Comparison of ENCODE assay signal across 9 mouse cellular contexts in genomic region chr10:111335517-111336352, GRCm38 (mm10). TPM values are rescaled to one million over a fixed set of nuclear protein-coding genes. Genes with fewer than 3 reads are reported as not detected.
DNase-seq lines count a peak whose midpoint lies in the region; ATAC-seq lines count a peak whose summit lies in the region.
"Had no signal": no experiment of that assay in that cellular context is flagged by ENCODE, and none has a peak within 500 bp of the region (broad histone marks: within the 10 kb centered on the region; RNA-seq: fewer than 3 reads in every experiment).

No protein-coding gene starts in this region.

- peak overlapping the region; percentile 30 for H3K4me3 ChIP-seq in heart, embryonic 16.5 days (ENCODE audit: low read length)
- H3K4me3 ChIP-seq in limb, embryonic 12.5 days (replicated peaks), result peak overlapping the region; percentile 22
- H3K4me3 ChIP-seq in midbrain, embryonic 15.5 days, result no peak overlapping the region

- no peak overlapping the region for H3K27ac ChIP-seq in heart, embryonic 16.5 days (ENCODE audit: low read length)
- no peak overlapping the region for H3K27ac ChIP-seq in limb, embryonic 12.5 days
- H3K27ac ChIP-seq in midbrain, embryonic 15.5 days, result no peak overlapping the region

- 17% methylated on average over 29 of the region's 29 CpGs for WGBS in heart, embryonic 16.5 days
- 16% methylated on average over 29 of the region's 29 CpGs for WGBS in limb, embryonic 12.5 days
- 23% methylated on average over 29 of the region's 29 CpGs for WGBS in midbrain, embryonic 15.5 days

- ATAC-seq in heart, embryonic 16.5 days (replicated peaks; ENCODE audit: extremely low read depth, insufficient read depth, low FRiP score), result no peak
- 0 out of 2 replicates have a peak, but pooled peaks have one; percentile 72 for ATAC-seq in limb, embryonic 12.5 days (ENCODE audit: insufficient number of reproducible peaks, insufficient read depth, low FRiP score, low TSS enrichment, low read depth)
- peak; percentile 88 for ATAC-seq in midbrain, embryonic 15.5 days (replicated peaks)
- ATAC-seq: Patski had no signal

- DNase-seq in thymus, postnatal 0 days (ENCODE audit: low spot score), result peak; percentile 4
- DNase-seq in thymus, postnatal 10 days (ENCODE audit: low spot score in 2 of 2), result no peak
- no peak for DNase-seq in ovary, postnatal 10 days (ENCODE audit: low spot score)
- no peak for DNase-seq in frontal cortex, postnatal 14 days (ENCODE audit: low spot score in 2 of 2)
- no peak for DNase-seq in urinary bladder, postnatal 25 days (ENCODE audit: low spot score)

- H3K4me2 ChIP-seq in heart, embryonic 16.5 days (ENCODE audit: low read depth, low read length), result peak overlapping the region; percentile 60
- peak overlapping the region; percentile 57 for H3K4me2 ChIP-seq in limb, embryonic 12.5 days
- peak overlapping the region; percentile 34 for H3K4me2 ChIP-seq in midbrain, embryonic 15.5 days

- no peaks in the 10 kb centered on the region for H3K9me3 ChIP-seq in heart, embryonic 16.5 days (replicated peaks; ENCODE audit: control insufficient read depth, low read length)
- H3K9me3 ChIP-seq in limb, embryonic 12.5 days, result no peaks in the 10 kb centered on the region
- H3K9me3 ChIP-seq in midbrain, embryonic 15.5 days, result no peaks in the 10 kb centered on the region

- H3K4me1 ChIP-seq in heart, embryonic 16.5 days (ENCODE audit: control insufficient read depth, insufficient read depth, low read length), result no peaks in the 10 kb centered on the region
- peaks cover 6% of the 10 kb centered on the region for H3K4me1 ChIP-seq in limb, embryonic 12.5 days (replicated peaks)
- H3K4me1 ChIP-seq in midbrain, embryonic 15.5 days, result peaks cover 10% of the 10 kb centered on the region

- H3K9ac ChIP-seq in heart, embryonic 16.5 days (ENCODE audit: low read length), result peak overlapping the region; percentile 42; the same call in 1 of the 2 replicates
- H3K9ac ChIP-seq in limb, embryonic 12.5 days (replicated peaks), result peak overlapping the region; percentile 42; the same call in 1 of the 2 replicates
- no peak overlapping the region for H3K9ac ChIP-seq in midbrain, embryonic 15.5 days

- no peaks in the 10 kb centered on the region for H3K36me3 ChIP-seq in heart, embryonic 16.5 days (ENCODE audit: control insufficient read depth, insufficient read depth)
- no peaks in the 10 kb centered on the region for H3K36me3 ChIP-seq in limb, embryonic 12.5 days
- H3K36me3 ChIP-seq in midbrain, embryonic 15.5 days (replicated peaks), result no peaks in the 10 kb centered on the region

- no peaks in the 10 kb centered on the region for H3K27me3 ChIP-seq in heart, embryonic 16.5 days (ENCODE audit: control insufficient read depth, insufficient read depth, low read length)
- H3K27me3 ChIP-seq in limb, embryonic 12.5 days, result no peaks in the 10 kb centered on the region
- H3K27me3 ChIP-seq in midbrain, embryonic 15.5 days (replicated peaks), result no peaks in the 10 kb centered on the region
- H3K27me3 ChIP-seq: Patski had no signal

RNA-seq across cellular contexts. Expression of gene Bbs10, which starts 37.3 kb away (rescaled TPM):
- polyA plus RNA-seq in thymus, postnatal 0 days (2015; fragmentation: Nextera tagmentation; extraction: Ambion mirVana), result 2.8 and 3.7 TPM in 2 replicates
- polyA plus RNA-seq in heart, embryonic 16.5 days (2015; fragmentation: Nextera tagmentation; extraction: Ambion mirVana), result 3.8 and 3.9 TPM in 2 replicates
- 6.8 and 7.2 TPM in 2 replicates for polyA plus RNA-seq in limb, embryonic 12.5 days (2016; fragmentation: Nextera tagmentation; extraction: Ambion mirVana)
- polyA plus RNA-seq in midbrain, embryonic 15.5 days (2015; fragmentation: Nextera tagmentation; extraction: Ambion mirVana), result 5.9 TPM in 2 replicates
